Mouse (Mus musculus) cortical plate, adult 2 months (tissue): ENCODE results near the gene Igsf3.

Experiments used
- CTCF ChIP-seq: fragments of 200-500 bp; IDR thresholded peaks from 2 replicates; pipeline ENCODE4 v1.5.1; 2011; ENCODE audit warnings: mild to moderate bottlenecking, control low read depth, low read length; ENCODE audit not compliant: insufficient read depth; ENCODE audit errors: extremely low read depth
- POLR2A ChIP-seq: fragments of 200-500 bp; IDR thresholded peaks from 2 replicates; pipeline ENCODE4 v1.6.1; 2011; ENCODE audit warnings: mild to moderate bottlenecking, low read length, control low read depth; ENCODE audit not compliant: insufficient read depth; ENCODE audit errors: extremely low read depth

DNA sequence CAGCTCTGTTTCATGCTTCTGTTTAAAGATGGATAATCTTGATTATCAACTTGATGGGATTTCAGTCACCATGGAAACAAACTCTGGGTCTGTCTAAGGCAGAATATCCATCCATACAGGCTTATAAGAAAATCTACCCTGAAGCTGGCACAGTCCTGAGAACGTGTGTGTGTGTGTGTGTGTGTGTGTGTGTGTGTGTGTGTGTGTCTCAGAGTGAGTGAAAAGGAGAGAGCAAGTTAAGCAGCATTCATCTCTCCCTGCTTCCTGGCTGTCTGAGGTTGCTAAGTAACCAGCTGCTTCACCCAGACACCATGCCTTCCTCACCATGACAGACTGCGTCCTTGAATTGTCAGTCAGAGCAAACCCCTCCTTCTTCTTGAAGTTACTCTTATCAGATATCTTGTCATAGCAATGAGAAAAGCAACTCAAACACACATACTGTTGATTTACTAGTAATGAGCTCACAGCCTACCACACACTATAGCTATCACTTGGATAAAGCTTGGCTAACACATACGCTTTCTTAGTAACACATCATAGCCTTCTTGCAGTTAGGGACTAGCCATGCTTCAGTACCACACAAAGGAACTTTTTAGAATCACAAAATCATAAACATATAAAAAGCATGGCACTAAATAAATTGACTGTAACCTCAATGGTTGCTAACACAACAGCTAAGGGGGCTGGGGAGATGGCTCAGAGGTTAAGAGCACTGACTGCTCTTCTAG lies 106.5 kb downstream of the Igsf3 start:
- TF ChIP-seq CTCF: no peak
- TF ChIP-seq POLR2A: no peak
